Mouse (Mus musculus) liver, embryonic 14.5 days (tissue): ENCODE data around the gene BC051665.

Source experiments
- CTCF ChIP-seq: IDR thresholded peaks from 2 replicates; pipeline ENCODE4 v1.5.1; 2016; ENCODE audit warnings: antibody characterized with exemption, low read depth, control low read depth
- EP300 ChIP-seq: IDR thresholded peaks from 2 replicates; pipeline ENCODE4 v1.6.1; 2016; ENCODE audit warnings: antibody characterized with exemption, low read depth

GRCm38 (mm10) chr13:60789466-60789865, 3.3 kb upstream of the BC051665 start:
- TF ChIP-seq CTCF, result no peak
- no peak for TF ChIP-seq EP300
